Mouse (Mus musculus) myocyte (in vitro differentiated cells): ENCODE data around the gene Pmvk.

ENCODE experiments used
- CEBPB ChIP-seq: IDR thresholded peaks from 2 replicates; pipeline ENCODE4 v1.6.1; 2011; ENCODE audit warnings: mild to moderate bottlenecking, moderate library complexity; ENCODE audit not compliant: poor library complexity, insufficient read depth, severe bottlenecking
- MAX ChIP-seq: IDR thresholded peaks from one replicate; pipeline ENCODE4 v1.6.1; 2011; ENCODE audit warnings: low read depth, mild to moderate bottlenecking, control low read depth
- MYOD1 ChIP-seq, 3 experiments: IDR thresholded peaks; one replicate each; pipeline ENCODE4 v1.6.1; 2011; ENCODE audit warnings: control low read depth in 2 of 3, low read depth in 2 of 3, mild to moderate bottlenecking in 2 of 3, moderate library complexity in 1 of 3; ENCODE audit not compliant: insufficient read length in 2 of 3, control insufficient read depth in 1 of 3
- POLR2A ChIP-seq: IDR thresholded peaks from one replicate; pipeline ENCODE4 v1.6.1; 2011; ENCODE audit warnings: low read depth, mild to moderate bottlenecking, control low read depth, moderate library complexity; ENCODE audit not compliant: insufficient read length
- POLR2AphosphoS2 ChIP-seq: IDR thresholded peaks from one replicate; pipeline ENCODE4 v1.6.1; 2011; ENCODE audit warnings: low read depth, control low read depth; ENCODE audit not compliant: insufficient read length
- TCF12 ChIP-seq: IDR thresholded peaks from one replicate; pipeline ENCODE4 v1.6.1; 2011; ENCODE audit warnings: mild to moderate bottlenecking, control low read depth; ENCODE audit not compliant: poor library complexity, insufficient read depth, severe bottlenecking
- USF1 ChIP-seq: IDR thresholded peaks from one replicate; pipeline ENCODE4 v1.6.1; 2011; ENCODE audit warnings: low read depth, mild to moderate bottlenecking, control low read depth, moderate library complexity

GRCm38 (mm10) chr3:89511400-89511799, 57.1 kb downstream of the Pmvk start:
- no peak for TF ChIP-seq TCF12
- TF ChIP-seq POLR2A: no peak
- TF ChIP-seq POLR2AphosphoS2: no peak
- no peak for TF ChIP-seq MAX
- TF ChIP-seq USF1: no peak
- TF ChIP-seq CEBPB: no peak
- TF ChIP-seq MYOD1 (IDR thresholded peaks at IDR 0.05; ENCODE audit: control insufficient read depth in 1 of 3, insufficient read length in 2 of 3, low read depth in 2 of 3): no peak
